Mouse (Mus musculus) liver, embryonic 14.5 days (tissue): ENCODE measurements around the gene Drosha.

Source experiments
- CTCF ChIP-seq: IDR thresholded peaks from 2 replicates; pipeline ENCODE4 v1.5.1; 2016; ENCODE audit warnings: antibody characterized with exemption, low read depth, control low read depth
- EP300 ChIP-seq: IDR thresholded peaks from 2 replicates; pipeline ENCODE4 v1.6.1; 2016; ENCODE audit warnings: antibody characterized with exemption, low read depth

GRCm38 (mm10) chr15:12907962-12908719, 83.5 kb downstream of the Drosha start:
- no peak for TF ChIP-seq EP300
- no peak for TF ChIP-seq CTCF
